Mouse (Mus musculus) lung, adult 2 months (tissue): ENCODE results near the gene Fsip1.

ENCODE experiments used
- CTCF ChIP-seq: fragments of 200-500 bp; IDR thresholded peaks from 2 replicates; pipeline ENCODE4 v1.5.1; 2011; ENCODE audit warnings: mild to moderate bottlenecking, low read length, control low read depth; ENCODE audit not compliant: insufficient read depth
- POLR2A ChIP-seq: fragments of 200-500 bp; IDR thresholded peaks from 2 replicates; pipeline ENCODE4 v1.6.1; 2011; ENCODE audit warnings: low read depth, mild to moderate bottlenecking, control low read depth, low read length, borderline replicate concordance; ENCODE audit errors: extremely low read depth

- TF ChIP-seq CTCF (no peak), POLR2A (no peak)
These were observed 129.1 kb downstream of the Fsip1 start for GRCm38 (mm10) chr2:118127516-118128288.
